14 mouse cellular contexts compared by ENCODE assay signal in genomic region chr7:53608756-53609155, GRCm38 (mm10).
"Had no signal": no experiment of that assay in that cellular context is flagged by ENCODE, and none has a peak within 500 bp of the region (broad histone marks: within the 10 kb centered on the region; RNA-seq: fewer than 3 reads in every experiment).

No protein-coding gene starts in this region.

- H3K9me3 ChIP-seq: limb, embryonic 13.5 days; midbrain, embryonic 12.5 days; neural tube, embryonic 13.5 days; stomach, embryonic 15.5 days had no signal

- H3K36me3 ChIP-seq: limb, embryonic 13.5 days; midbrain, embryonic 12.5 days; neural tube, embryonic 13.5 days; stomach, embryonic 15.5 days had no signal

- H3K9ac ChIP-seq: limb, embryonic 13.5 days; liver, embryonic 14.5 days; midbrain, embryonic 12.5 days; neural tube, embryonic 13.5 days; stomach, embryonic 15.5 days had no signal

- DNase-seq: kidney, postnatal 10 days; kidney, postnatal 4 days; left cerebral cortex, postnatal 4 days; lung, adult 18-20 months; retina, postnatal 1 day; right cerebral cortex, postnatal 4 days; thymus, adult 2 months; thymus, postnatal 25 days had no signal

- H3K4me1 ChIP-seq: limb, embryonic 13.5 days; midbrain, embryonic 12.5 days; neural tube, embryonic 13.5 days; stomach, embryonic 15.5 days had no signal

- ATAC-seq: midbrain, embryonic 16.5 days had no signal

- H3K4me2 ChIP-seq: limb, embryonic 13.5 days; midbrain, embryonic 12.5 days; neural tube, embryonic 13.5 days; stomach, embryonic 15.5 days had no signal

- H3K27ac ChIP-seq: limb, embryonic 13.5 days; liver, embryonic 14.5 days; midbrain, embryonic 12.5 days; neural tube, embryonic 13.5 days; stomach, embryonic 15.5 days had no signal

- H3K4me3 ChIP-seq: limb, embryonic 13.5 days; midbrain, embryonic 12.5 days; neural tube, embryonic 13.5 days; stomach, embryonic 15.5 days had no signal

- H3K27me3 ChIP-seq: limb, embryonic 13.5 days; midbrain, embryonic 12.5 days; neural tube, embryonic 13.5 days; stomach, embryonic 15.5 days had no signal
